ENCODE assay signal across 20 mouse cellular contexts in the genomic region with DNA sequence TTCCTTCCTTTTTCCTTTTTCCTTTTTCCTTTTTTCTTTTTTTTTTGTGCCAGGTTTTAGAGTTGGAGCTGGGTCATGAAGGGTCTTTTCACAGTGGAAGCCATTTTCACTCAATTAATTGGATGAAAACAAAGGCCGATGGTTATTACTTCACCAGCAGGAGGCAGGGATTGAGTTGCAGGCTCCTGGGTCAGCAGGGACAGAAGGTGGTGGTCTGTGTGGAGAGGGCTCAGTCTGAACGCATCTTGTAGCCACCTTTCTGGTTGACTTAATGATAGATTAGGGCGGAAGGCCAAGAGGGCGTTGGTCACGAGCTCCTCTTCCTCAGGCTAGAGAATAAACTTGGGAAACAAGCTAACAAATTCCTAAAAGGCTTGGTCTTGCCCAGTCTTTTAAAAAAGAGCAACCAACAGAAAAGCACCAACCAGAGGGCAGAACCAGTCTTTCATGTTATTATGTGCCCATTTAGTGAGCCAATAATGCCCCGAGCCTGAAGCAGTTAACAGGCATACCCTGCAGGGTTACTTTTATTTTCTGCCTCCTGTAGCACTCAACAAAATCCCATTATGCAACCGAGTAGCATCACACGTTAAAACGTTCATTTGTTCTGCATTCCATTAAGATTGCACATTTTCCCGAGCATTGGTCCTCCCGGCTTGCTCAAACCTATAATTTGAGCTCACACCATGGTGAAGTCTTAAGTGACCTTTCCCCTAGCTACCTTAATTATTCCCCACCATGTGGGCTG.
DNase-seq lines count a peak whose midpoint lies in the region; ATAC-seq lines count a peak whose summit lies in the region.
"Had no signal": no experiment of that assay in that cellular context is flagged by ENCODE, and none has a peak within 500 bp of the region (broad histone marks: within the 10 kb centered on the region; RNA-seq: fewer than 3 reads in every experiment).

No protein-coding gene starts in this region.

- peaks cover 4% of the 10 kb centered on the region; the same call in 1 of the 2 replicates for H3K36me3 ChIP-seq in hindbrain, embryonic 13.5 days
- no peaks in the 10 kb centered on the region for H3K36me3 ChIP-seq in hindbrain, embryonic 12.5 days
- no peaks in the 10 kb centered on the region for H3K36me3 ChIP-seq in forebrain, embryonic 14.5 days (ENCODE audit: control insufficient read depth, insufficient read depth, low read length)
- H3K36me3 ChIP-seq in limb, embryonic 12.5 days: no peaks in the 10 kb centered on the region
- H3K36me3 ChIP-seq: embryonic facial prominence, embryonic 15.5 days; heart, embryonic 12.5 days had no signal

- no peaks in the 10 kb centered on the region for H3K27me3 ChIP-seq in hindbrain, embryonic 13.5 days
- no peaks in the 10 kb centered on the region for H3K27me3 ChIP-seq in hindbrain, embryonic 12.5 days
- no peaks in the 10 kb centered on the region for H3K27me3 ChIP-seq in forebrain, embryonic 14.5 days (replicated peaks; ENCODE audit: control insufficient read depth, insufficient read depth, low read length)
- H3K27me3 ChIP-seq in limb, embryonic 12.5 days: peaks cover 3% of the 10 kb centered on the region; the same call in 1 of the 2 replicates
- H3K27me3 ChIP-seq: CH12.LX; embryonic facial prominence, embryonic 15.5 days; heart, embryonic 12.5 days; megakaryocyte, embryonic 14.5 days had no signal

- no peaks in the 10 kb centered on the region for H3K9me3 ChIP-seq in hindbrain, embryonic 13.5 days
- H3K9me3 ChIP-seq in hindbrain, embryonic 12.5 days (replicated peaks): peaks cover 5% of the 10 kb centered on the region; the same call in 1 of the 2 replicates
- peaks cover 6% of the 10 kb centered on the region; the same call in 1 of the 2 replicates for H3K9me3 ChIP-seq in forebrain, embryonic 14.5 days (replicated peaks; ENCODE audit: control insufficient read depth, low read length)
- H3K9me3 ChIP-seq in limb, embryonic 12.5 days: peaks cover 7% of the 10 kb centered on the region; the same call in 1 of the 2 replicates
- H3K9me3 ChIP-seq: embryonic facial prominence, embryonic 15.5 days had no signal

- WGBS in hindbrain, embryonic 13.5 days: 31% methylated on average over 11 of the region's 11 CpGs
- WGBS in hindbrain, embryonic 12.5 days: 34% methylated on average over 11 of the region's 11 CpGs
- WGBS in forebrain, embryonic 14.5 days: 3% methylated on average over 11 of the region's 11 CpGs
- 9% methylated on average over 11 of the region's 11 CpGs for WGBS in limb, embryonic 12.5 days

- peaks cover 11% of the 10 kb centered on the region for H3K4me1 ChIP-seq in hindbrain, embryonic 13.5 days (replicated peaks)
- peaks cover 14% of the 10 kb centered on the region; the same call in 1 of the 2 replicates for H3K4me1 ChIP-seq in hindbrain, embryonic 12.5 days
- H3K4me1 ChIP-seq in forebrain, embryonic 14.5 days (ENCODE audit: control insufficient read depth, insufficient read depth, low read length): peaks cover 9% of the 10 kb centered on the region; the same call in 1 of the 2 replicates
- H3K4me1 ChIP-seq in limb, embryonic 12.5 days (replicated peaks): peaks cover 25% of the 10 kb centered on the region
- H3K4me1 ChIP-seq: heart, embryonic 12.5 days had no signal

- H3K4me2 ChIP-seq in hindbrain, embryonic 13.5 days: no peak overlapping the region
- no peak overlapping the region for H3K4me2 ChIP-seq in hindbrain, embryonic 12.5 days (replicated peaks)
- H3K4me2 ChIP-seq in forebrain, embryonic 14.5 days (ENCODE audit: low read length): no peak overlapping the region
- 0 out of 2 replicates have a peak overlapping the region, but pooled peaks have one; percentile 7 for H3K4me2 ChIP-seq in limb, embryonic 12.5 days
- H3K4me2 ChIP-seq: embryonic facial prominence, embryonic 15.5 days; heart, embryonic 12.5 days; liver, embryonic 11.5 days had no signal

- ATAC-seq in hindbrain, embryonic 13.5 days (ENCODE audit: low FRiP score): no peak; the same call in 1 of the 2 replicates
- no peak for ATAC-seq in hindbrain, embryonic 12.5 days (ENCODE audit: low FRiP score)
- ATAC-seq in forebrain, embryonic 14.5 days: peak; percentile 49; the same call in 1 of the 2 replicates
- no peak for ATAC-seq in limb, embryonic 12.5 days (ENCODE audit: insufficient number of reproducible peaks, insufficient read depth, low FRiP score, low TSS enrichment, low read depth)

- H3K27ac ChIP-seq in hindbrain, embryonic 13.5 days: peak overlapping the region; percentile 44; the same call in 1 of the 2 replicates
- no peak overlapping the region for H3K27ac ChIP-seq in hindbrain, embryonic 12.5 days
- no peak overlapping the region for H3K27ac ChIP-seq in forebrain, embryonic 14.5 days (ENCODE audit: low read depth, low read length)
- H3K27ac ChIP-seq in limb, embryonic 12.5 days: peak overlapping the region; percentile 59; the same call in 1 of the 2 replicates
- H3K27ac ChIP-seq: embryonic facial prominence, embryonic 15.5 days; kidney, postnatal 0 days; layer of hippocampus, adult 2 months had no signal

- peak; percentile 42 for DNase-seq in embryo, embryonic 10 days (ENCODE audit: low spot score)
- peak; percentile 54 for DNase-seq in forebrain, embryonic 14.5 days (ENCODE audit: low spot score)
- no peak for DNase-seq in adrenal gland, adult 2 months
- DNase-seq in kidney, postnatal 25 days: no peak
- no peak for DNase-seq in heart, adult 9 months (ENCODE audit: low spot score in 2 of 2)
- DNase-seq: adrenal gland, postnatal 36 days; cerebellum, adult 18-20 months; heart, postnatal 14 days; kidney, adult 18-20 months; lung, adult 2 months had no signal

- H3K9ac ChIP-seq in hindbrain, embryonic 13.5 days: no peak overlapping the region
- H3K9ac ChIP-seq in hindbrain, embryonic 12.5 days: no peak overlapping the region
- H3K9ac ChIP-seq in forebrain, embryonic 14.5 days (ENCODE audit: low read length): no peak overlapping the region
- no peak overlapping the region for H3K9ac ChIP-seq in limb, embryonic 12.5 days (replicated peaks)
- H3K9ac ChIP-seq: embryonic facial prominence, embryonic 15.5 days; heart, embryonic 12.5 days had no signal

- no peak overlapping the region for H3K4me3 ChIP-seq in hindbrain, embryonic 13.5 days
- H3K4me3 ChIP-seq in hindbrain, embryonic 12.5 days: no peak overlapping the region
- H3K4me3 ChIP-seq in forebrain, embryonic 14.5 days (ENCODE audit: low read depth, low read length): no peak overlapping the region
- no peak overlapping the region for H3K4me3 ChIP-seq in limb, embryonic 12.5 days (replicated peaks)
- H3K4me3 ChIP-seq: embryonic facial prominence, embryonic 15.5 days; heart, embryonic 12.5 days; layer of hippocampus, adult 2 months; megakaryocyte, embryonic 14.5 days had no signal

Comparison
In these comparisons a context has a peak if more than half of its experiments do, and no peak if none do; other contexts are left out.
1. H3K27ac ChIP-seq: peak in hindbrain, embryonic 13.5 days (single experiment) and limb, embryonic 12.5 days (single experiment); none in hindbrain, embryonic 12.5 days (single experiment) and forebrain, embryonic 14.5 days (single experiment).
2. DNase-seq: peak in embryo, embryonic 10 days (single experiment) and forebrain, embryonic 14.5 days (single experiment); none in adrenal gland, adult 2 months (single experiment), kidney, postnatal 25 days (0 of 2) and heart, adult 9 months (0 of 2).